ENCODE assay signal across 8 mouse cellular contexts in genomic region chr3:28031643-28032243, GRCm38 (mm10).
DNase-seq lines count a peak whose midpoint lies in the region; ATAC-seq and TF ChIP-seq lines count a peak whose summit lies in the region.

No protein-coding gene starts in this region.

- no peaks in the 10 kb centered on the region for H3K36me3 ChIP-seq in midbrain, embryonic 10.5 days
- no peaks in the 10 kb centered on the region for H3K36me3 ChIP-seq in midbrain, postnatal 0 days (ENCODE audit: insufficient read depth, low read length)
- H3K36me3 ChIP-seq in forebrain, embryonic 16.5 days (ENCODE audit: control insufficient read depth, insufficient read depth): no peaks in the 10 kb centered on the region
- no peaks in the 10 kb centered on the region; the same call in 1 of the 2 replicates for H3K36me3 ChIP-seq in liver, embryonic 15.5 days (replicated peaks)

- H3K4me2 ChIP-seq in midbrain, postnatal 0 days (ENCODE audit: low read depth, low read length, poor library complexity, severe bottlenecking): no peak overlapping the region
- no peak overlapping the region for H3K4me2 ChIP-seq in forebrain, embryonic 16.5 days (ENCODE audit: low read length)
- no peak overlapping the region for H3K4me2 ChIP-seq in liver, embryonic 15.5 days

- TF ChIP-seq CTCF in midbrain, postnatal 0 days (IDR thresholded peaks at IDR 0.05): no peak

- no peaks in the 10 kb centered on the region for H3K27me3 ChIP-seq in midbrain, embryonic 10.5 days (ENCODE audit: low read depth, poor library complexity, severe bottlenecking)
- no peaks in the 10 kb centered on the region for H3K27me3 ChIP-seq in midbrain, postnatal 0 days (ENCODE audit: insufficient read depth, low read length)
- no peaks in the 10 kb centered on the region for H3K27me3 ChIP-seq in forebrain, embryonic 16.5 days (replicated peaks; ENCODE audit: control insufficient read depth, insufficient read depth, low read length)
- no peaks in the 10 kb centered on the region for H3K27me3 ChIP-seq in liver, embryonic 15.5 days

- peaks cover 15% of the 10 kb centered on the region for H3K4me1 ChIP-seq in midbrain, embryonic 10.5 days
- H3K4me1 ChIP-seq in midbrain, postnatal 0 days (ENCODE audit: insufficient read depth, low read length): peaks cover 3% of the 10 kb centered on the region; the same call in 1 of the 2 replicates
- H3K4me1 ChIP-seq in forebrain, embryonic 16.5 days (replicated peaks; ENCODE audit: control insufficient read depth, insufficient read depth, low read length): peaks cover 5% of the 10 kb centered on the region; the same call in 1 of the 2 replicates
- 0 out of 2 replicates have a peak, but pooled peaks cover 4% of the 10 kb centered on the region for H3K4me1 ChIP-seq in liver, embryonic 15.5 days (replicated peaks)

- intact Hi-C loops in gastrocnemius, postnatal 14 days (cut with DNase I; ENCODE audit: low total_unique reads): no loop called here

- whole genome bisulfite sequencing in midbrain, embryonic 10.5 days: 50% methylated on average over 7 of the region's 7 CpGs
- 32% methylated on average over 7 of the region's 7 CpGs for WGBS in midbrain, postnatal 0 days
- 25% methylated on average over 7 of the region's 7 CpGs for whole genome bisulfite sequencing in forebrain, embryonic 16.5 days
- WGBS in liver, embryonic 15.5 days (ENCODE audit: insufficient replicate concordance): 27% methylated on average over 7 of the region's 7 CpGs

- no peak for ATAC-seq in midbrain, postnatal 0 days (ENCODE audit: low FRiP score)
- 0 out of 2 replicates have a peak, but pooled peaks have one; percentile 40 for ATAC-seq in forebrain, embryonic 16.5 days
- ATAC-seq in liver, embryonic 15.5 days (ENCODE audit: insufficient read depth): peak; percentile 51; the same call in 1 of the 2 replicates

- no peak overlapping the region for H3K9ac ChIP-seq in midbrain, postnatal 0 days (replicated peaks; ENCODE audit: low read length, poor library complexity, severe bottlenecking)
- H3K9ac ChIP-seq in forebrain, embryonic 16.5 days (replicated peaks; ENCODE audit: low read depth, low read length): no peak overlapping the region
- no peak overlapping the region for H3K9ac ChIP-seq in liver, embryonic 15.5 days

- no peak overlapping the region for H3K4me3 ChIP-seq in midbrain, embryonic 10.5 days
- no peak overlapping the region for H3K4me3 ChIP-seq in midbrain, postnatal 0 days (ENCODE audit: low read depth, low read length)
- H3K4me3 ChIP-seq in forebrain, embryonic 16.5 days (replicated peaks; ENCODE audit: low read length): no peak overlapping the region
- no peak overlapping the region for H3K4me3 ChIP-seq in liver, embryonic 15.5 days (replicated peaks)

- H3K9me3 ChIP-seq in midbrain, embryonic 10.5 days (replicated peaks): no peaks in the 10 kb centered on the region
- H3K9me3 ChIP-seq in midbrain, postnatal 0 days (ENCODE audit: low read length): no peaks in the 10 kb centered on the region
- H3K9me3 ChIP-seq in forebrain, embryonic 16.5 days (ENCODE audit: control insufficient read depth, low read length): no peaks in the 10 kb centered on the region
- H3K9me3 ChIP-seq in liver, embryonic 15.5 days (replicated peaks): no peaks in the 10 kb centered on the region

- no peak for DNase-seq in midbrain, embryonic 10.5 days (ENCODE audit: low spot score)
- DNase-seq in midbrain, postnatal 0 days (ENCODE audit: low spot score): no peak
- DNase-seq in thymus, postnatal 14 days: peak; percentile 54
- DNase-seq in cerebellum, postnatal 10 days: no peak
- no peak for DNase-seq in gastrocnemius, postnatal 14 days
- no peak for DNase-seq in ovary, adult 18-20 months (ENCODE audit: low spot score)

- peak overlapping the region; percentile 74 for H3K27ac ChIP-seq in midbrain, embryonic 10.5 days (replicated peaks)
- H3K27ac ChIP-seq in midbrain, postnatal 0 days (ENCODE audit: low read depth, low read length): no peak overlapping the region
- H3K27ac ChIP-seq in forebrain, embryonic 16.5 days (ENCODE audit: low read length): no peak overlapping the region
- H3K27ac ChIP-seq in liver, embryonic 15.5 days (replicated peaks): 0 out of 2 replicates have a peak overlapping the region, but pooled peaks have one; percentile 29

Comparison
In these comparisons a context has a peak if more than half of its experiments do, and no peak if none do; other contexts are left out.
1. H3K27ac ChIP-seq: peak in midbrain, embryonic 10.5 days (single experiment) and liver, embryonic 15.5 days (single experiment); none in midbrain, postnatal 0 days (single experiment) and forebrain, embryonic 16.5 days (single experiment).